Mouse (Mus musculus): ENCODE results near the gene Immp2l.

The Immp2l gene

DNA sequence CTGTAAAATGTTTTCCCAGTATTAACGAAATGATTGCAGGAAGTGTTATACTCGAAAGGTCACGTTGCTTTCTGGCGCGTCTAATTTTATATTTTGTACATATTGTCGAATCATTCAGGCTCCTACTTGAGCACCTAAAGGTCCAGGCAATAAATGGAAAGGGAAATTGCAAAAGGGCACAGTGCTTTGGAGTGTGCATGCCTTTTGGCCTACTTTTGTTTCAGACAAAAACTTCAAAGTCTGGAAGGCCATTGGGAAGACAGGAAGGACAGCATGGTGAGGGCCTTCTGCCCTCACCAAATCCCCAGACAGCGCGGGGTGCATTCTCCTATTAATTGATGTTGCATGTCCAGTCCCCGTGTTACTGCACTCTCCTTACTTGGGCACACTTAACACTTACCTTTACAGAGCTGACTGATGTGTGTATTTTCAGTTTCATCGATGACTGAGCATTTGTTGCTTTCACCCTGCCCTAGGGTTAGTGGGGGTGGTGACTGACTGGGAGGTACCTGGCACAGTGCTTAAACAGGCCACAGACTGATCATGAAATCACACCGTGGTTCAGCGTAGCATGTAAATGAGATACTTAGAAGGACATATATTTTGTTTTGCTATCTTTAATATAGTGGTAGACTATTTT lies 20.7 kb downstream of the Immp2l start:
- in situ Hi-C loops (cut with MboI; ENCODE audit: unreplicated experiment in 2 of 2) = loop anchor here (25.0 kb wide), 1 partner anchor 932 kb away; no protein-coding TSS in a partner anchor

GRCm38 (mm10) chr12:41047085-41047766 lies 23.3 kb downstream of the Immp2l start:
- in situ Hi-C loops (cut with MboI; ENCODE audit: unreplicated experiment in 2 of 2) = loop anchor here (25.0 kb wide), 1 partner anchor 935 kb away; no protein-coding TSS in a partner anchor

GRCm38 (mm10) chr12:41050945-41051344 lies 27.1 kb downstream of the Immp2l start:
- in situ Hi-C loops (cut with MboI; ENCODE audit: unreplicated experiment in 2 of 2) = no loop called here

DNA sequence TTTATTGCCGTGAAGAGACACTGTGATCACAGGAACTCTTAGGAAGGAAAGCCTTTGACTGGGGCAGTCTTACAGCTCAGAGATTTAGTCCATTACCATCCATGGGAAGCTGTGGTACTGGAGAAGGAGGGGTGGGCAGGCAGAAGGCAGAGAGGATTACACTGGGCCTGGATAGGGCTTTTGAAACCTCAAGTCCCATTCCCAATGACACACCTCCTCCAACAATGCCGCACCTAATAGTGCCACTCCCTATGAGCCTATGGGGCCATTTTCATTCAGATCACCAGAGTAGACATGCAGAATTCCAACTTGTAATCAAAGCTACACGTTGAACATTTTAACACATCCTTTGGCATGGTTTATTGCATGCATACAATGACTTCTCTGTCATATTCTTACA lies 29.0 kb downstream of the Immp2l start:
- in situ Hi-C loops (cut with MboI; ENCODE audit: unreplicated experiment in 2 of 2) = no loop called here

DNA sequence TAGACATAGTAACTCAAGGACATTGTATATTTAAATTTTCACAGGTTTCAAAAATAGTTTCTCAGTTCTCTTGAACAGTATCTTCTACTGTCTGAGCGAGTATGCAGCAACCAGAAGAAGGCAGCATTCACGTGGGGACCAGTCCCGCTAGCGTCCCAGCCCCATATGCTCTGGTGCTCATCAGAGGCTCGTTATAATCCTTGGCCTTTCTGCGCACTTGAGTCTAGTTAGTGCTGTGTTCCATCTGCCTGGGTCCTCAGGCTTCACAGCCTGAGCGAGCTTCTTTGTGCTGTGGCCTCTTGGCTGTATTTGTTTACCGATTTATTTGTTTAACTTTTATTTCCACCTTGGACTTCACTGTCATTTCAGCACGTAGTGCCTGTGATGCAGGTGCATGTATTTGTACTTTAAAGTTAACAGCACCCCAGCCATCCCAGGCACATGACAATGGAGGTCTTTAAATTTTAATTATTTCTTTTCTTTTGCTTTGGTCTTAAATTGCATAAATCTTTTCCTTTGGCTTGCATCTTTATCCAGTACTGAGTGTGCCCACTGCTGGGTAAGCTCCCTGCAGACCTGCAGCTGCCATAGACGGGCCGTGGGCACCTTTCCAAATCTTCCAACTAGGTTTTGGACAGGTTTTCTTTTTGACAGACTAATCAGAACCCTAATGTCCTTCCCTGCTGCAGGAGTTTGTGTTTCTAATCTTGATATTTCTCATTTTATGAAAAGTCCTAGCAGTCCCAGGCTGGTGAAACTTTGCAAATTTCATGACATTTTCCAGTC lies 30.3 kb downstream of the Immp2l start:
- in situ Hi-C loops (cut with MboI; ENCODE audit: unreplicated experiment in 2 of 2) = no loop called here

DNA sequence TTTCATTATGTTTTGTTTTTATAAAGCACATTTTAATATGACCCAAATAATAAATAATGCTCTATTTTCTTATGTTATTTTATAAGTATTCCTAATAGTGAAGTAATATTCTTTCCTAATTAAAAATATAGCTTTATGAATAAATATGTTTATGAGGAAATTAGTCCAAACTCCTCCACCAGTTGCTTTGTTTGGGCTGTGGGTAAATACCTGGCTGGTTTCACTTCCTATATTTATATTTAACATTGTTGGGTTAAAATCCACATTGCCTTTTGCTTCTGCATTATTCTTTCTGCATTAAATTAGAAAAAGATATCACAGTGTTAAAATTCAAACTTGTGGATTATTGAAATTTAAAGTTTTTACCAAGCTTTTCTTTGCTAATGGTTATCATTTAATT lies 32.1 kb downstream of the Immp2l start:
- in situ Hi-C loops (cut with MboI; ENCODE audit: unreplicated experiment in 2 of 2) = no loop called here

GRCm38 (mm10) chr12:41063281-41063680 lies 39.4 kb downstream of the Immp2l start:
- in situ Hi-C loops (cut with MboI; ENCODE audit: unreplicated experiment in 2 of 2) = no loop called here

GRCm38 (mm10) chr12:41081843-41082242 lies 58.0 kb downstream of the Immp2l start:
- in situ Hi-C loops (cut with MboI; ENCODE audit: unreplicated experiment in 2 of 2) = loop anchor here in 1 of 2 experiments (25.0 kb wide), 1 partner anchor 820 kb away; no protein-coding TSS in a partner anchor

DNA sequence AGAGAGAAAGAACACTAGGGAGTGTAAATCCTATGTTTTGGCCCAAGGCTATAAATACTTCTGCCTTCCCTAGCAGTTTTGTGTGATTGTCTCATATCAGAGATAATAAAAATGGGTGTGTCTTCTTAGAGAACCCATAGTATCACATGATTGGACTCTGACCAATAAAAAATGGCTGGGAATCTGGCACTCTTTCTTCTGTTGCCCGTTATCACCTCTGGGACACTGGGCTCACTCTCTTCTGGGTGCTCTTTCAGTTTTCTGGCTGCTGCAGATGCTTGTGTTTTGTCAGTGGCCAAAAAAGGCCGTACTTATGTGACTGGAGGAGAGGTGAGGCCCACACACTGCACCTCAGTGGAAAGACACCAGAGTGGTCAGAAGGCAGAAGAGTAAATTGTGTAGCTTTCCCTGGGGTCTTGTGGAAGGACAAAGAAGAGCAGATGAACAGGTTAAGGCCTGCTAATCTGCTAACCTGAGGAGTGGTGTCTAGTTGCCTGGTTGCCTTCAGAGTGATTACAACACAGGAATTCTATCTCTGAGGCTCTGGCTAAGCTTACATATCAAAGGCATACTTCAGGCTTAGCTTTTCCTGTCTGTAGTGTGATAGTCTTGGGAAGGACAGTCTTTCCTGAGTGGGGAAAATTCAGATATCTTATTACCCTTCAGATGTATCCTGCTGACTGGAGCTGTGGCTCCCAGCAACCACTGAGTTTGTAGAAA lies 60.6 kb downstream of the Immp2l start:
- in situ Hi-C loops (cut with MboI; ENCODE audit: unreplicated experiment in 2 of 2) = loop anchor here in 1 of 2 experiments (25.0 kb wide), 1 partner anchor 822 kb away; no protein-coding TSS in a partner anchor

- in situ Hi-C loops (cut with MboI; ENCODE audit: unreplicated experiment in 2 of 2) = loop anchor here in 1 of 2 experiments (25.0 kb wide), 1 partner anchor 828 kb away; no protein-coding TSS in a partner anchor
These were observed 66.1 kb downstream of the Immp2l start for GRCm38 (mm10) chr12:41089931-41090366.

- in situ Hi-C loops (cut with MboI; ENCODE audit: unreplicated experiment in 2 of 2) = loop anchor here in 1 of 2 experiments (25.0 kb wide), 1 partner anchor 828 kb away; no protein-coding TSS in a partner anchor
These were observed 66.9 kb downstream of the Immp2l start for GRCm38 (mm10) chr12:41090771-41091170.

DNA sequence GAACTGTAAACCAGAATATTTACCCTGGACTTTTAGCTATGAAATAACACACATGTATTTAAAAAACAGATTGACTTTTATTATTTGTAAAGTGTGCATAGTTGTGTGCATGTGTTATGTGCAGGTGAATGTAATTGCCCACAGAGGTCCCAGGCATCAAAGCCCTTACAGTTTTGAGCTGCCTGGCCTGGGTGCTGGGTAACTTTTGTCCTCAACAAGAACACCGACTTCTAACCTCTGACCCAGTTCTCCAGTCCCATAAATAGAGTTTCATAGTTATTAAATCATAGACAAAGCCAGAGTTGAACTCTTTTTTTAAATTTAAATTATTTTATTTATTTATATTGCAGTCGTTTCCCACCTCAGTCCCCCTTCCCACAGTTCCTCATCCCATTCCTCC lies 67.4 kb downstream of the Immp2l start:
- in situ Hi-C loops (cut with MboI; ENCODE audit: unreplicated experiment in 2 of 2) = loop anchor here in 1 of 2 experiments (25.0 kb wide), 1 partner anchor 829 kb away; no protein-coding TSS in a partner anchor

DNA sequence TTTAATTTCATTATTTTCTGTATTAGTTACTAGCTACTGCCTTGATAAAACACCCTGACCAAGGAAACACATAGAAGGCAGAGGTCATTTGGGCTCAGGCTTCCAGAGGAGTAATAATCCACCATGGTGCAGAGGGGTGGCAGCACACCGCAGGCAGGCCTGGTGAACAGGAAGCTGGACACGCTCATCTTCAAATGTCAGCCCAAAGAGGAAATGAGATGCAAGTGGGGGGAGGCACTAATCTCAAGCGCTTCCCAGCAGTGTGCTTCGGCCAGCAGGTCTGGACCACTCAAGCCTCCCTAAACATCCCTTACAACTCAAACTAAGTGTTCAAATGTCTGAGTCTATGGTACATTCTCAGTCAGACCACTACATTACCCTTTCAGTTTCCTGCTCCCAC lies 72.2 kb downstream of the Immp2l start:
- in situ Hi-C loops (cut with MboI; ENCODE audit: unreplicated experiment in 2 of 2) = loop anchor here (5.0 to 25.0 kb wide), 2 partner anchors 254 to 834 kb away; no protein-coding TSS in a partner anchor

- in situ Hi-C loops (cut with MboI; ENCODE audit: unreplicated experiment in 2 of 2) = loop anchor here (5.0 to 25.0 kb wide), 2 partner anchors 255 to 835 kb away; no protein-coding TSS in a partner anchor
These were observed 73.5 kb downstream of the Immp2l start for GRCm38 (mm10) chr12:41097406-41097805.

GRCm38 (mm10) chr12:41109011-41109410 lies 85.1 kb downstream of the Immp2l start:
- in situ Hi-C loops (cut with MboI; ENCODE audit: unreplicated experiment in 2 of 2) = loop anchor here (25.0 kb wide), 4 partner anchors 578 to 1878 kb away; no protein-coding TSS in a partner anchor

DNA sequence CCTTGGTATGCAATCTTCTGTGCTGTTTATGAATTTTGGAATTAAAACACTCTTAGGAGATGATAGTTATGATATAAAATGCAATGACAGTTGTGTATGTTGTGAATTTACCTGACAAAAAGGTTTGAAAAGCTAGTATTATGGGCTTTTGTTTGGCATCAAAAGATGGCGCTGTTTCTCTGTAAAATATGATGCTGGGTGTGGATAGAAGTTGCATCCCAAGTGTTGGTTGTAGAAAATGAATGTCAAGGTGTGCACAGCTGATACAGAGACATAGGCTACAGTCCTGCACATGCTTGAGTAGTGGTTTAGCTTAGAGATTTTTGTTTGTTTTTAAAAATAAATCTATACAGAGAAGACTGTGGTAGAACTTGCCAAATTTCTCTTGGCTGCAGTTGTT lies 87.6 kb downstream of the Immp2l start:
- in situ Hi-C loops (cut with MboI; ENCODE audit: unreplicated experiment in 2 of 2) = loop anchor here (10.0 to 25.0 kb wide), 5 partner anchors 576 to 1883 kb away; no protein-coding TSS in a partner anchor

GRCm38 (mm10) chr12:41112137-41112536 lies 88.2 kb downstream of the Immp2l start:
- in situ Hi-C loops (cut with MboI; ENCODE audit: unreplicated experiment in 2 of 2) = loop anchor here (10.0 to 25.0 kb wide), 5 partner anchors 575 to 1883 kb away; no protein-coding TSS in a partner anchor

DNA sequence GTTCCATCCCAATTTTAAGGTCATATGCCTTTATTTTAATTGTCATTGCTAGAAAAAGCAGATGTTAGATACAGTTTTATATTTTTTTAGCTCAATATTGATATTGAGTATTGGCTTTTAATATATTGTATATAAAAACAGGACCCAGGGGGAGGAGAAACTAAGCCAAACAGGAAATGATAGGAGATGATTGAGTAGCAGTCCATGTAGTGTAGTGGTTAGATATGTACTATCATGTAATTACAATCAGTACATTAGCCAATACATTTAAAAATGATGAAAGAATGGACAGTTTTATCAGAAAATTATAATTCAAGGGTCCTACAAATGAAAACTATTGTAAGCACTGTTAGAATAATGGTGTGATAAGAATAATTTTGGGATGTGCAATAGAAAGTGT lies 94.5 kb downstream of the Immp2l start:
- in situ Hi-C loops (cut with MboI; ENCODE audit: unreplicated experiment in 2 of 2) = loop anchor here (5.0 to 25.0 kb wide), 6 partner anchors 569 to 1876 kb away; no protein-coding TSS in a partner anchor

DNA sequence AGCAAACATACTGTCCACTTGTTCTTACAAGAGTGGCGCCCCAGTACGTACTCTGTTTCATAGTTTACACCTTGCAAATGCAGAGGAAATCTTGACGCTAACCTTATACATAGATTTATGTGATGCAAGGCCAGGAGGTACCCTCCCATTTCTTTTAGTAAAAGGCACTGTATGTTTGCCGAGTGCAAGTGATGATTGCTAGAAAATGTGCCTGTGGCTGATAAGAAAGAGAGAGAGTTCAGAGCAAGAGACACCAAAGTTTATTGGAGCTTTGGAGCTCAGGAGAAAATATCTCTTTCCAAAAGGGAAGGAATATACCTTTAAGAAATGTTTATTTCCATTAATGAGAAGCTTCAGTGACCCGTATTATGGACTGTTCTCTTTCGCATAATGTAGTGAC lies 95.8 kb downstream of the Immp2l start:
- in situ Hi-C loops (cut with MboI; ENCODE audit: unreplicated experiment in 2 of 2) = loop anchor here (5.0 to 25.0 kb wide), 9 partner anchors 368 to 1875 kb away; partner anchors contain the start of gene Lrrn3 (in 2 of the 2)

Measured in v-Abl transformed pro-B cells (cell line).